Mouse (Mus musculus): ENCODE results near the gene Fkbp7. TPM values are rescaled to one million over a fixed set of nuclear protein-coding genes. Genes with fewer than 3 reads are reported as not detected.

Fkbp7 gene
- polyA plus RNA-seq, 1 experiment from 2014 or later = 67.1 TPM

GRCm38 (mm10) chr2:76686986-76687385 lies 14.1 kb upstream of the Fkbp7 start:
- no peaks in the 10 kb centered on the region for H3K27me3 ChIP-seq (ENCODE audit: control insufficient read depth, insufficient read depth, low read length)
- H3K27ac ChIP-seq (replicated peaks) = no peak overlapping the region
- peak; percentile 66 for ATAC-seq (ENCODE audit: low FRiP score, low TSS enrichment)
- no peaks in the 10 kb centered on the region for H3K9me3 ChIP-seq (ENCODE audit: control insufficient read depth, low read length)
- DNase-seq (ENCODE audit: low spot score) = no peak
- no peak overlapping the region for H3K4me3 ChIP-seq (ENCODE audit: low read depth, low read length)
- H3K4me1 ChIP-seq (replicated peaks; ENCODE audit: control insufficient read depth, insufficient read depth) = no peaks in the 10 kb centered on the region
- H3K4me2 ChIP-seq (replicated peaks; ENCODE audit: low read depth) = no peak overlapping the region
- TF ChIP-seq EP300 (optimal IDR thresholded peaks at IDR 0.05) = no peak
- TF ChIP-seq CTCF (IDR thresholded peaks at IDR 0.05; ENCODE audit: low read depth) = no peak
- H3K36me3 ChIP-seq (ENCODE audit: control insufficient read depth, insufficient read depth, low read length) = peaks cover 10% of the 10 kb centered on the region
- H3K9ac ChIP-seq (ENCODE audit: low read length) = no peak overlapping the region
- WGBS = 65% methylated on average over 3 of the region's 3 CpGs

GRCm38 (mm10) chr2:76682301-76682700 lies 9.4 kb upstream of the Fkbp7 start:
- no peak overlapping the region for H3K4me2 ChIP-seq (replicated peaks; ENCODE audit: low read depth)
- no peaks in the 10 kb centered on the region for H3K9me3 ChIP-seq (ENCODE audit: control insufficient read depth, low read length)
- WGBS = 82% methylated on average over 8 of the region's 8 CpGs
- DNase-seq (ENCODE audit: low spot score) (no peak), ATAC-seq (ENCODE audit: low FRiP score, low TSS enrichment) (no peak)
- no peaks in the 10 kb centered on the region for H3K27me3 ChIP-seq (ENCODE audit: control insufficient read depth, insufficient read depth, low read length)
- H3K36me3 ChIP-seq (ENCODE audit: control insufficient read depth, insufficient read depth, low read length) = peaks cover 8% of the 10 kb centered on the region
- H3K4me1 ChIP-seq (replicated peaks; ENCODE audit: control insufficient read depth, insufficient read depth) = no peaks in the 10 kb centered on the region
- no peak overlapping the region for H3K9ac ChIP-seq (ENCODE audit: low read length)
- no peak overlapping the region for H3K27ac ChIP-seq (replicated peaks)
- H3K4me3 ChIP-seq (ENCODE audit: low read depth, low read length) = no peak overlapping the region
- TF ChIP-seq EP300 (optimal IDR thresholded peaks at IDR 0.05) (no peak), CTCF (IDR thresholded peaks at IDR 0.05; ENCODE audit: low read depth) (no peak)

DNA sequence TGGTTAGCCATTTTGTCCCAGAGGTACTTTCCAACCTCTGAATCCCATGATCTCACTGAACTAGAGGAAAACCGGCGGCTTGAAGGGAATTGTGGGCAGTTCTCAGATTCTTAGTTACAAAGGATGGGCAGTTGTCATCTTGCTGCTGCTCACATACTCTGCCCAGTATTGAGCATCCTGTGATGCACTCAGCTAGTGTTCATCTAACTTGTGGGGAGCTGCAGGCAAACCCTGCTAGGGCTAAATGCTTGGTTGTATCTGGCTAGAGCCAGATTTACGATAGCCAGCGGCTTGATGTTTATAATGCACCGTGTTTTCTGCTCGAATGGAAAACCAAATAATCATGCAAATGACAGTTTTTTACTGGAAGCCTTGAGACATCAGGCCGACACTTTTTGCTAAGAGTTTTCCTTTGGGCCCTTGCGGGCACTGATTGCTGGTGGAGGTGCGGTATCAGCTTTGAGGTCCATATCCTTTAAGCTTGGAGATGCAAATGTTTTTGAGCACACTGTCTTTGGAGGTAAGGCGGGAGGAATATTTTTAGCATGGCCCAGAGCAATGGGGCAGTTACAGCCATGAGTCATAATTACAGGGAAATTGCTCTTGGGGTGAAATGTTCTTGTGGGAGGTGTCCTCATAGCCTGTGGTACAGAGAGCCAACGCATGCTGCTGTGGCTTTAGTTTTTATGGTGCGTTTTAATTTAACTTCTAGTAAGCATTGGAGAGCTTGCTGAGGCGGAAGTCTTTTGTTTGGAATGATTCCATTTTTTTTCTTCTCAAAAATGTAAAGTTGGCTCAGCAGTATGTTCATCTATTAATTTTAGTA lies 3.7 kb upstream of the Fkbp7 start:
- DNase-seq (ENCODE audit: low spot score) (no peak), ATAC-seq (ENCODE audit: low FRiP score, low TSS enrichment) (no peak)
- TF ChIP-seq EP300 (optimal IDR thresholded peaks at IDR 0.05) (no peak), CTCF (IDR thresholded peaks at IDR 0.05; ENCODE audit: low read depth) (no peak)
- WGBS = 45% methylated on average over 13 of the region's 13 CpGs
- Histone ChIP-seq H3K4me2 (replicated peaks; ENCODE audit: low read depth) (peak overlapping the region; percentile 75), H3K27me3 (ENCODE audit: control insufficient read depth, insufficient read depth, low read length) (no peaks in the 10 kb centered on the region), H3K9me3 (ENCODE audit: control insufficient read depth, low read length) (no peaks in the 10 kb centered on the region), H3K4me1 (replicated peaks; ENCODE audit: control insufficient read depth, insufficient read depth) (no peaks in the 10 kb centered on the region), H3K27ac (replicated peaks) (no peak overlapping the region), H3K36me3 (ENCODE audit: control insufficient read depth, insufficient read depth, low read length) (no peaks in the 10 kb centered on the region), H3K4me3 (ENCODE audit: low read depth, low read length) (no peak overlapping the region), H3K9ac (ENCODE audit: low read length) (no peak overlapping the region)

GRCm38 (mm10) chr2:76675949-76676348 lies 3.0 kb upstream of the Fkbp7 start:
- ATAC-seq (ENCODE audit: low FRiP score, low TSS enrichment) (no peak), DNase-seq (ENCODE audit: low spot score) (no peak)
- Histone ChIP-seq H3K4me2 (replicated peaks; ENCODE audit: low read depth) (peak overlapping the region; percentile 75), H3K9me3 (ENCODE audit: control insufficient read depth, low read length) (no peaks in the 10 kb centered on the region), H3K9ac (ENCODE audit: low read length) (peak overlapping the region; percentile 94; the same call in 1 of the 2 replicates), H3K27me3 (ENCODE audit: control insufficient read depth, insufficient read depth, low read length) (no peaks in the 10 kb centered on the region), H3K4me1 (replicated peaks; ENCODE audit: control insufficient read depth, insufficient read depth) (no peaks in the 10 kb centered on the region), H3K4me3 (ENCODE audit: low read depth, low read length) (peak overlapping the region; percentile 76), H3K36me3 (ENCODE audit: control insufficient read depth, insufficient read depth, low read length) (no peaks in the 10 kb centered on the region), H3K27ac (replicated peaks) (no peak overlapping the region)
- no peak for TF ChIP-seq EP300 (optimal IDR thresholded peaks at IDR 0.05)
- no peak for TF ChIP-seq CTCF (IDR thresholded peaks at IDR 0.05; ENCODE audit: low read depth)
- 11% methylated on average over 4 of the region's 4 CpGs for WGBS

GRCm38 (mm10) chr2:76675451-76675850 lies 2.5 kb upstream of the Fkbp7 start:
- no peaks in the 10 kb centered on the region for H3K27me3 ChIP-seq (ENCODE audit: control insufficient read depth, insufficient read depth, low read length)
- DNase-seq (ENCODE audit: low spot score) (no peak), ATAC-seq (ENCODE audit: low FRiP score, low TSS enrichment) (peak; percentile 53)
- peak overlapping the region; percentile 78 for H3K27ac ChIP-seq (replicated peaks)
- no peaks in the 10 kb centered on the region for H3K4me1 ChIP-seq (replicated peaks; ENCODE audit: control insufficient read depth, insufficient read depth)
- WGBS = 2% methylated on average over 41 of the region's 44 CpGs
- no peaks in the 10 kb centered on the region for H3K36me3 ChIP-seq (ENCODE audit: control insufficient read depth, insufficient read depth, low read length)
- H3K4me2 ChIP-seq (replicated peaks; ENCODE audit: low read depth) = peak overlapping the region; percentile 75
- H3K4me3 ChIP-seq (ENCODE audit: low read depth, low read length) = peak overlapping the region; percentile 76
- peak overlapping the region; percentile 94 for H3K9ac ChIP-seq (ENCODE audit: low read length)
- no peak for TF ChIP-seq EP300 (optimal IDR thresholded peaks at IDR 0.05)
- H3K9me3 ChIP-seq (ENCODE audit: control insufficient read depth, low read length) = no peaks in the 10 kb centered on the region

DNA sequence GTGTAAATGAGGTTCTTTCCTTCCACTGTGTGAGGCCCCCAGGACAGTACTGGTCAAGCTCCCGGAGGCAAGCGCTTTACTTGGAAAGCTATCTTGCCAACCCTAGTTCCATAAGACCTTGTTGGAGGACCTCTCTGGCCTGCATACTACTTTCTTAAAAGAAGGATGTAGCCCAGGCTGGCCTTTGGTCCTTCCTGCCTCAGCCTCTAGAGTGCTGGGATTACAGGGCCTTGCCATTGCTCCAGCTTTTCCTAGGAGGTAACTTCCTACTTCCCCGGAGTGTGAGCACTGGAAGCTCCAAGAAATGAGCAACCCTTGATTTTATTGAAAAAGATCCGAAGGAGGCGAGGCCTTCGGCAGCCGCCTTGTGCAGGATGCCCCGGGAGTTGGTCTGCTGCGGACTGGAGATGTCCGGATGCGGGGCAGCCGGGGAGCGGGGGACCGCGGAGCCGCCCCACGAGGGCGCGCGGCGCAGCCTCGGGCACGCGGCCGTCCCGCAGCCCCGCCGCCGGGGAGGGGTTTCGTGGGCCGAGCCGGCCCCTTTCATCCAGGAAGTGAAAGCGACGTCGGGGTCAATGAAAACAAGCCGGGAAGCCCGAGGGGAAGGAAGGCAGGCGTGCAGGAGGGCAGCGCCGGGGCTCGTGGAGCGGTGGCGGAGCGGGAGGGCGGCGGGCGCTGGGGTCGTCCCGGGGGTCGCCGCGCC lies 2.0 kb upstream of the Fkbp7 start, which contains the start of gene Plekha3:
Plekha3 (plus strand) TSS at position 557 of the 703 bp plus-strand sequence.
- no peak for TF ChIP-seq CTCF (IDR thresholded peaks at IDR 0.05; ENCODE audit: low read depth)
- no peak for TF ChIP-seq EP300 (optimal IDR thresholded peaks at IDR 0.05)
- H3K36me3 ChIP-seq (ENCODE audit: control insufficient read depth, insufficient read depth, low read length) = no peaks in the 10 kb centered on the region
- H3K4me1 ChIP-seq (replicated peaks; ENCODE audit: control insufficient read depth, insufficient read depth) = no peaks in the 10 kb centered on the region
- DNase-seq (ENCODE audit: low spot score) = peak; percentile 85
- peak within 1 kb of the TSS; percentile 78 for H3K27ac ChIP-seq (replicated peaks)
- 4% methylated on average over 45 of the region's 52 CpGs for WGBS
- ATAC-seq (ENCODE audit: low FRiP score, low TSS enrichment) = peak; percentile 84
- peak within 1 kb of the TSS; percentile 75 for H3K4me2 ChIP-seq (replicated peaks; ENCODE audit: low read depth)
- peak within 1 kb of the TSS; percentile 76 for H3K4me3 ChIP-seq (ENCODE audit: low read depth, low read length)
- H3K9me3 ChIP-seq (ENCODE audit: control insufficient read depth, low read length) = no peaks in the 10 kb centered on the region
- H3K27me3 ChIP-seq (ENCODE audit: control insufficient read depth, insufficient read depth, low read length) = no peaks in the 10 kb centered on the region
- H3K9ac ChIP-seq (ENCODE audit: low read length) = peak within 1 kb of the TSS; percentile 94

All from stomach, postnatal 0 days (tissue).